Comparison of ENCODE assay signal across 19 mouse cellular contexts in genomic region chr9:119496960-119497359, GRCm38 (mm10). TPM values are rescaled to one million over a fixed set of nuclear protein-coding genes. Genes with fewer than 3 reads are reported as not detected.
DNase-seq lines count a peak whose midpoint lies in the region; ATAC-seq and TF ChIP-seq lines count a peak whose summit lies in the region.
"Had no signal": no experiment of that assay in that cellular context is flagged by ENCODE, and none has a peak within 500 bp of the region (broad histone marks: within the 10 kb centered on the region; RNA-seq: fewer than 3 reads in every experiment).

No protein-coding gene starts in this region.

- peak; percentile 59 for DNase-seq in kidney, postnatal 0 days (ENCODE audit: low spot score)
- no peak for DNase-seq in kidney, adult 18-20 months
- no peak for DNase-seq in lung, postnatal 10 days
- DNase-seq in left cerebral cortex, postnatal 25 days (ENCODE audit: low spot score in 2 of 2) = peak; percentile 39 to 55
- DNase-seq in MN1 (ENCODE audit: low spot score) = no peak
- DNase-seq: B cell, adult 2 months; cerebellum, adult 9-11 months; gastrocnemius, postnatal 36 days; kidney, adult 2 months; liver, embryonic 13.5 days; lung, postnatal 14 days; thymus, adult 18-20 months had no signal

- no peak overlapping the region for H3K9ac ChIP-seq in kidney, postnatal 0 days (ENCODE audit: low read depth, low read length)
- no peak overlapping the region for H3K9ac ChIP-seq in lung, embryonic 16.5 days (ENCODE audit: low read length)
- H3K9ac ChIP-seq: embryonic facial prominence, embryonic 13.5 days; hindbrain, embryonic 15.5 days; liver, embryonic 13.5 days had no signal

- H3K27ac ChIP-seq in kidney, postnatal 0 days = no peak overlapping the region
- H3K27ac ChIP-seq in lung, embryonic 16.5 days (ENCODE audit: low read length) = no peak overlapping the region
- H3K27ac ChIP-seq: embryonic facial prominence, embryonic 13.5 days; heart, embryonic 10.5 days; hindbrain, embryonic 15.5 days; liver, embryonic 13.5 days had no signal

- intact Hi-C loops in left cerebral cortex, postnatal 25 days (cut with DNase I) = no loop called here

- no peaks in the 10 kb centered on the region for H3K9me3 ChIP-seq in kidney, postnatal 0 days (replicated peaks; ENCODE audit: low read length)
- no peaks in the 10 kb centered on the region for H3K9me3 ChIP-seq in lung, embryonic 16.5 days (ENCODE audit: control insufficient read depth, low read length)
- H3K9me3 ChIP-seq: embryonic facial prominence, embryonic 13.5 days; heart, embryonic 10.5 days; hindbrain, embryonic 15.5 days; liver, embryonic 13.5 days had no signal

- no peak overlapping the region for H3K4me3 ChIP-seq in kidney, postnatal 0 days (replicated peaks; ENCODE audit: low read depth, low read length)
- H3K4me3 ChIP-seq in lung, embryonic 16.5 days (ENCODE audit: low read length) = no peak overlapping the region
- H3K4me3 ChIP-seq: embryonic facial prominence, embryonic 13.5 days; heart, embryonic 10.5 days; hindbrain, embryonic 15.5 days; liver, embryonic 13.5 days had no signal

- no peak for TF ChIP-seq CTCF in kidney, postnatal 0 days (IDR thresholded peaks at IDR 0.05; ENCODE audit: low read depth)

- WGBS in kidney, postnatal 0 days = 38% methylated on average over 5 of the region's 5 CpGs
- 37% methylated on average over 5 of the region's 5 CpGs for WGBS in lung, embryonic 16.5 days

- no peak for ATAC-seq in kidney, postnatal 0 days (replicated peaks; ENCODE audit: low FRiP score, low read depth)
- peak; percentile 43; the same call in 1 of the 2 replicates for ATAC-seq in lung, embryonic 16.5 days (ENCODE audit: low read depth)
- no peak for ATAC-seq in cerebellum, adult (ENCODE audit: insufficient number of reproducible peaks, low FRiP score, low TSS enrichment)
- ATAC-seq: activated CD4-positive, CD25-positive, alpha-beta regulatory T cell, adult 4 months; Patski had no signal

- H3K4me2 ChIP-seq in kidney, postnatal 0 days (ENCODE audit: low read length) = no peak overlapping the region
- H3K4me2 ChIP-seq in lung, embryonic 16.5 days (ENCODE audit: low read depth, low read length) = no peak overlapping the region
- H3K4me2 ChIP-seq: embryonic facial prominence, embryonic 13.5 days; hindbrain, embryonic 15.5 days; liver, embryonic 13.5 days had no signal

- H3K4me1 ChIP-seq in kidney, postnatal 0 days (replicated peaks; ENCODE audit: insufficient read depth, low read length) = 0 out of 2 replicates have a peak, but pooled peaks cover 5% of the 10 kb centered on the region
- H3K4me1 ChIP-seq in lung, embryonic 16.5 days (replicated peaks; ENCODE audit: control insufficient read depth, insufficient read depth, low read length) = peaks cover 5% of the 10 kb centered on the region
- H3K4me1 ChIP-seq: hindbrain, embryonic 15.5 days; liver, embryonic 13.5 days had no signal

- no peaks in the 10 kb centered on the region for H3K36me3 ChIP-seq in kidney, postnatal 0 days (ENCODE audit: insufficient read depth, low read length)
- H3K36me3 ChIP-seq in lung, embryonic 16.5 days (ENCODE audit: control insufficient read depth, insufficient read depth, low read length) = no peaks in the 10 kb centered on the region
- H3K36me3 ChIP-seq: embryonic facial prominence, embryonic 13.5 days; hindbrain, embryonic 15.5 days; liver, embryonic 13.5 days had no signal

- H3K27me3 ChIP-seq in kidney, postnatal 0 days (ENCODE audit: insufficient read depth, low read length) = no peaks in the 10 kb centered on the region
- H3K27me3 ChIP-seq in lung, embryonic 16.5 days (ENCODE audit: control insufficient read depth, insufficient read depth, low read depth, low read length) = no peaks in the 10 kb centered on the region
- H3K27me3 ChIP-seq: embryonic facial prominence, embryonic 13.5 days; hindbrain, embryonic 15.5 days; liver, embryonic 13.5 days; Patski had no signal

RNA-seq across cellular contexts. Expression of gene Exog, which starts 52.2 kb away (rescaled TPM):
- 11.2 and 13.9 TPM in 2 replicates for polyA plus RNA-seq in kidney, postnatal 0 days (2015; fragmentation: Nextera tagmentation; extraction: Ambion mirVana)
- 23.5 and 27.3 TPM in 2 replicates for polyA plus RNA-seq in lung, embryonic 16.5 days (2015; fragmentation: Nextera tagmentation; extraction: Ambion mirVana)
- total RNA-seq in left cerebral cortex, postnatal 25 days (2021) = 10 to 100 TPM; 24.7 to 25.6 TPM

Comparison
In these comparisons a context has a peak if more than half of its experiments do, and no peak if none do; other contexts are left out.
1. DNase-seq: peak in kidney, postnatal 0 days (single experiment) and left cerebral cortex, postnatal 25 days (2 of 2); none in kidney, adult 18-20 months (single experiment), lung, postnatal 10 days (single experiment) and MN1 (single experiment).